Mouse (Mus musculus): ENCODE data around the gene Parp2.
"Not testable (repeated sequence)": the region's sequence is repeated elsewhere in the genome, so short reads cannot be mapped to it uniquely, and the experiment has no call there.

Parp2 gene

GRCm38 (mm10) chr14:50807487-50808072 is at the start of gene Parp2, which contains the start of gene Ccnb1ip1:
Gene Parp2 (plus strand): TSS chr14:50807841.
Gene Ccnb1ip1 (minus strand): TSS chr14:50807732.
- peak; percentile 99 to 100 for DNase-seq (ENCODE audit: low spot score in 2 of 2)

DNA sequence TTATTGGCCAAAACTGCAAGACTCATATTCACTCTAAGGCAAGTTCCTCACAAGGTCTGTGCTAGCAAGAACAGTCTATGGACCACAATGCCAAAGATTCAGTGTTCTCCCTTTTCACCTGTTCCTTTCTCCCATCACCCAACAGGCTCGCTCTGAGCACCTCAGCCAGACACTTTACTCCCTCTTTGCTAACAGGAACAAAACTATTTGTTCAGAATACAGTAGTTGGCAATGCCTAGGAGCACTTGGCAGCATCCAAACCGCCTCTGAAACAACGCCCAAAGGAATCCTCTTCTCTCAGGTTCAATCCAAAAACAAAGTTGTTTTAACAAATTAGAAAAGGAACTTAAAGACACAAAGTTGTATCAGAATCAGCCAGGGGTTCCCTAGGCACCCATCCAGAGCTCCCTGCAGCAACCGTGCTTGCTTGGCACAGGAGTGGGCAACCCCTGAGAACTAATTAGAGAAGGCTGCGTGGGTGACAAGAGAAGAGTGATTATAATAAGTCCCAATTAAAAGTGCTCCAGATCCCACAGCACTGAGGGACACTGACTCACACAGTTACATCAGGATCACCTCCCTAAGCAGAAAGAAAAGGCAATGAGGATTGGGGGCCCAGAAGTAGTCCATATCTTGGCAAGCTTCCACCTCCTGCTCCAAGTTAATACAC is 49.1 kb upstream of the Parp2 start:
- DNase-seq (ENCODE audit: low spot score in 2 of 2) = peak; percentile 9 to 17

GRCm38 (mm10) chr14:50765736-50766135 is 41.9 kb upstream of the Parp2 start:
- no peak for DNase-seq (ENCODE audit: low spot score in 2 of 2)

DNA sequence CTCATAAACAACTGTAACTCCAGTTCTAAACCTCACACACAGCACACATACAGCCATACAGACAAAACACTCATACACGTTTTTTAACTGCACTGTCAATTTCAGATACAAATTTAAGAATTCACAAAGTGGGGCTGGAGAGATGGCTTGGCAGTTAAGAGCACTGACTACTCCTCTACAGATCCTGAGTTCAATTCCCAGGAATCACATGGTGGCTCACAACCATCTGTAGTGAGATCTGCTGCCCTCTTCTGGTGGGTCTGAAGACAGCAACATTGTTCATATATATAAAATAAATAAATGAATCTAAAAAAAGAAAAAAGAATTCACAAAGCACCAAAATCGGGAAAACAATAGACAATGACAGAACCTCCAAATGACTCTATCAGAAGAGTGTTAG is 36.3 kb upstream of the Parp2 start:
- DNase-seq (ENCODE audit: low spot score in 2 of 2) = no peak

GRCm38 (mm10) chr14:50782166-50782565 is 25.5 kb upstream of the Parp2 start:
- DNase-seq (ENCODE audit: low spot score in 2 of 2) = no peak

- DNase-seq (ENCODE audit: low spot score in 2 of 2) = no peak
These were observed 23.0 kb upstream of the Parp2 start for GRCm38 (mm10) chr14:50784391-50785250.

- peak; percentile 89 to 94 for DNase-seq (ENCODE audit: low spot score in 2 of 2)
These were observed 22.4 kb upstream of the Parp2 start, which contains the start of gene Ttc5 for GRCm38 (mm10) chr14:50785251-50785637. Gene Ttc5 (minus strand): TSS chr14:50785519.

- DNase-seq (ENCODE audit: low spot score in 2 of 2) = no peak
These were observed 19.5 kb upstream of the Parp2 start for GRCm38 (mm10) chr14:50788157-50788556.

- no peak for DNase-seq (ENCODE audit: low spot score in 2 of 2)
These were observed 12.2 kb upstream of the Parp2 start for GRCm38 (mm10) chr14:50795261-50795935.

GRCm38 (mm10) chr14:50795965-50796364 is 11.7 kb upstream of the Parp2 start:
- DNase-seq (ENCODE audit: low spot score in 2 of 2) = no peak

GRCm38 (mm10) chr14:50796464-50796863 is 11.2 kb upstream of the Parp2 start:
- no peak for DNase-seq (ENCODE audit: low spot score in 2 of 2)

- DNase-seq (ENCODE audit: low spot score in 2 of 2) = no peak
These were observed 9.1 kb upstream of the Parp2 start for GRCm38 (mm10) chr14:50798512-50798911.

DNA sequence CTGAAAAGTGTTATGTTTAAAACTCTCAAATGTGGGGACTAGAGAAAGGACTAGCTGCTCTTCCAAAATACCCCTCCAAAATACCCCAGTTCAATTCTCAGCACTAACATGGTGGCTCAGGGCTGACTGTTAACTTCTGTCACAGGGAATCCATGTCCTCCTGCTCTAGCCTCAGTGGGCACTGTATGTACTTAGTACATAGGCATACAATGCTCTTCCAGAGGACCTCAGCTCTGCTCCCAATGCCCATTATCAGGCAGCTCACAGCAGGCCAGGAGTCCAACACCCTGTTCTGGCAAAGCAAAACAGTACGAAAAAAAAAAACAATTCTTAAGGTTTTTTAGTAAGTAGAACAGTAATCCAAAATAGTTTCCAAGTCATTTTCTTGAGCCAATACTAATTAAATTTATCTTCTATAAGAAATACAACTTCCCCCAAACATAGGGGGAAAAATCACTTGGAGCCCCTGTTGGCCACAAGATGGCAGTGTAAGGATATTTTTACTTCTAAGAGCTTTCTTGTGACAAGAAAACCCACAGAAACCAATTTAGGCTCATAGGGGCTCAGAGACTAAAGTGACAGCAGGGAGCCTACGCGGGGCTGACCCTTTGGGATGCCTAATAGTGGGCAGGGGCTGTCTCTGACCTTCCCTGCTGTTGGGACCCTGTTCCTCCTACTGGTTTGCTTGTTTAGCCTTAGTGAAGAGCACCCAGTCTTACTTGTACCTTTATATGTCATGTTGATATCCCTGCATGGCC is 8.0 kb upstream of the Parp2 start:
- DNase-seq (ENCODE audit: low spot score in 2 of 2) = peak; percentile 16 to 41

DNA sequence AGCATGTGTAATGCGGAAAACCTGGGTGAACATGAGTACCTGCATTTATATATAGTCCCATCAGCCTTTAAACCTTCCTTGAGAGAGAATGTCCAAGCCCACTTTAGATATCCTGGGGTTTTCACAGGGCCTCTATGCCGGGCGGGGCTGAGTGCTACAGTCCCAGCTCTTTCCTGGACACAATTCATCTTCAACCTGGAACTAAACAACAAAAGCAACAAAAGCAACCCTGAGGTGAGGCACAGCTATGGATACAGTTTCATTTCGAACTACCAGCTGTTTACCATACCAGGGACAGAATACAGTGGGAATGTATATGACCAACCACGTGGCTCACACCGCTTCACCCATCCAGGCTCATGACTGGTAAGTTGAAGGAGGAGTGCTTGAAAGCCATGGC is 5.2 kb upstream of the Parp2 start:
- DNase-seq (ENCODE audit: low spot score in 2 of 2) = no peak

- DNase-seq (ENCODE audit: low spot score in 2 of 2) = no peak
These were observed 4.6 kb upstream of the Parp2 start for GRCm38 (mm10) chr14:50802843-50803562.

GRCm38 (mm10) chr14:50804683-50805082 is 3.0 kb upstream of the Parp2 start:
- DNase-seq (ENCODE audit: low spot score in 2 of 2) = no peak

GRCm38 (mm10) chr14:50806469-50806868 is 1.2 kb upstream of the Parp2 start:
- not testable (repeated sequence) for DNase-seq (ENCODE audit: low spot score in 2 of 2)

- no peak for DNase-seq (ENCODE audit: low spot score in 2 of 2)
These were observed 5.4 kb downstream of the Parp2 start for GRCm38 (mm10) chr14:50813060-50813459.

GRCm38 (mm10) chr14:50823240-50823639 is 15.6 kb downstream of the Parp2 start:
- no peak for DNase-seq (ENCODE audit: low spot score in 2 of 2)

DNA sequence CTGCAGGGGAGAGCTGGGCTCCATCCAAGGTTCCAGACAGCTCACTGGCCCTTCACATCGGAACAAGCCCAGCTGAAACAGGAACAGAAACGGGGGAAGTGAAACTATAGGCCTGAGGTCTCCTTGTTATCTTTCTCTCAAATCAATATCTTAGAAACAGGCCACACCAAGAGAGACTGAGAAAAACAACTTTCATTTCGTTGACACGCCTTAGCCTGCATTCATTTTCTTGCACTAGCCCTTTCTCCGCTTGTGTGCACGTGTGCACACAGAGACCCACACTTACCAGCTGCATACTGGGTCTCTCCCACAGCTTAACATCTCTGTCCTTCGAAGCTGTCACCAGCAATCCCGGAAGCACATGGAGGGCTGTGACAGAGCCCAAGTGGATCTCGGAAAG is 16.6 kb downstream of the Parp2 start:
- no peak for DNase-seq (ENCODE audit: low spot score in 2 of 2)

- DNase-seq (ENCODE audit: low spot score in 2 of 2) = peak in 1 of 2 experiments; percentile 35
These were observed 18.9 kb downstream of the Parp2 start for GRCm38 (mm10) chr14:50826579-50826978.
